Comparison of ENCODE assay signal across 9 mouse cellular contexts in genomic region chr6:128121691-128122090, GRCm38 (mm10). TPM values are rescaled to one million over a fixed set of nuclear protein-coding genes. Genes with fewer than 3 reads are reported as not detected.
A peak's percentile ranks its signal among the peaks of the same experiment; 100 is the strongest.
DNase-seq lines count a peak whose midpoint lies in the region; ATAC-seq and TF ChIP-seq lines count a peak whose summit lies in the region.
"Had no signal": no experiment of that assay in that cellular context is flagged by ENCODE, and none has a peak within 500 bp of the region (broad histone marks: within the 10 kb centered on the region; RNA-seq: fewer than 3 reads in every experiment).

No protein-coding gene starts in this region.

- H3K9me3 ChIP-seq in forebrain, postnatal 0 days (ENCODE audit: low read length), result no peaks in the 10 kb centered on the region
- no peaks in the 10 kb centered on the region for H3K9me3 ChIP-seq in forebrain, embryonic 10.5 days
- no peaks in the 10 kb centered on the region for H3K9me3 ChIP-seq in intestine, embryonic 16.5 days (ENCODE audit: control insufficient read depth, low read length)
- no peaks in the 10 kb centered on the region for H3K9me3 ChIP-seq in forebrain, embryonic 12.5 days
- H3K9me3 ChIP-seq: forebrain, embryonic 15.5 days had no signal

- H3K27me3 ChIP-seq in forebrain, postnatal 0 days (ENCODE audit: insufficient read depth, low read length), result no peaks in the 10 kb centered on the region
- no peaks in the 10 kb centered on the region for H3K27me3 ChIP-seq in forebrain, embryonic 10.5 days (ENCODE audit: poor library complexity, severe bottlenecking)
- no peaks in the 10 kb centered on the region for H3K27me3 ChIP-seq in intestine, embryonic 16.5 days (replicated peaks; ENCODE audit: control insufficient read depth, insufficient read depth, low read length)
- no peaks in the 10 kb centered on the region for H3K27me3 ChIP-seq in forebrain, embryonic 12.5 days
- H3K27me3 ChIP-seq: forebrain, embryonic 15.5 days had no signal

- peak; percentile 49 for ATAC-seq in forebrain, postnatal 0 days
- ATAC-seq in intestine, embryonic 16.5 days, result no peak
- no peak for ATAC-seq in forebrain, embryonic 12.5 days (ENCODE audit: low FRiP score)
- ATAC-seq: forebrain, embryonic 15.5 days had no signal

- no peak for TF ChIP-seq CTCF in forebrain, postnatal 0 days (IDR thresholded peaks at IDR 0.05; ENCODE audit: low read depth)

- H3K4me1 ChIP-seq in forebrain, postnatal 0 days (ENCODE audit: insufficient read depth), result 0 out of 2 replicates have a peak, but pooled peaks cover 3% of the 10 kb centered on the region
- peaks cover 20% of the 10 kb centered on the region for H3K4me1 ChIP-seq in forebrain, embryonic 10.5 days
- H3K4me1 ChIP-seq in intestine, embryonic 16.5 days (ENCODE audit: control insufficient read depth, insufficient read depth, low read length), result peaks cover 19% of the 10 kb centered on the region
- H3K4me1 ChIP-seq in forebrain, embryonic 12.5 days, result peaks cover 7% of the 10 kb centered on the region; the same call in 1 of the 2 replicates

- no peaks in the 10 kb centered on the region for H3K36me3 ChIP-seq in forebrain, postnatal 0 days (ENCODE audit: insufficient read depth)
- H3K36me3 ChIP-seq in forebrain, embryonic 10.5 days (replicated peaks), result 0 out of 2 replicates have a peak, but pooled peaks cover 3% of the 10 kb centered on the region
- no peaks in the 10 kb centered on the region for H3K36me3 ChIP-seq in intestine, embryonic 16.5 days (ENCODE audit: control insufficient read depth, insufficient read depth, low read length)
- no peaks in the 10 kb centered on the region for H3K36me3 ChIP-seq in forebrain, embryonic 12.5 days (replicated peaks)
- H3K36me3 ChIP-seq: forebrain, embryonic 15.5 days had no signal

- no peak overlapping the region for H3K4me2 ChIP-seq in forebrain, postnatal 0 days (ENCODE audit: low read depth)
- H3K4me2 ChIP-seq in intestine, embryonic 16.5 days (ENCODE audit: low read depth, low read length), result no peak overlapping the region
- no peak overlapping the region for H3K4me2 ChIP-seq in forebrain, embryonic 12.5 days
- H3K4me2 ChIP-seq: forebrain, embryonic 15.5 days had no signal

- H3K4me3 ChIP-seq in forebrain, postnatal 0 days (ENCODE audit: low read depth, low read length), result no peak overlapping the region
- no peak overlapping the region for H3K4me3 ChIP-seq in forebrain, embryonic 10.5 days
- H3K4me3 ChIP-seq in intestine, embryonic 16.5 days (ENCODE audit: low read length), result no peak overlapping the region
- no peak overlapping the region for H3K4me3 ChIP-seq in forebrain, embryonic 12.5 days (replicated peaks)
- H3K4me3 ChIP-seq: forebrain, embryonic 15.5 days had no signal

- no peak overlapping the region for H3K9ac ChIP-seq in forebrain, postnatal 0 days
- H3K9ac ChIP-seq in intestine, embryonic 16.5 days (ENCODE audit: low read depth, low read length), result peak overlapping the region; percentile 20; the same call in 1 of the 2 replicates
- no peak overlapping the region for H3K9ac ChIP-seq in forebrain, embryonic 12.5 days
- H3K9ac ChIP-seq: forebrain, embryonic 15.5 days had no signal

- WGBS in forebrain, postnatal 0 days, result 75% methylated on average over 5 of the region's 5 CpGs
- WGBS in forebrain, embryonic 10.5 days, result 88% methylated on average over 5 of the region's 5 CpGs
- 87% methylated on average over 5 of the region's 5 CpGs for WGBS in intestine, embryonic 16.5 days
- WGBS in forebrain, embryonic 12.5 days, result 97% methylated on average over 5 of the region's 5 CpGs

- peak; percentile 56 for DNase-seq in forebrain, postnatal 0 days
- DNase-seq in forebrain, embryonic 10.5 days (ENCODE audit: extremely low spot score, low spot score), result no peak
- DNase-seq in urinary bladder, postnatal 14 days (ENCODE audit: low spot score), result peak; percentile 60
- no peak for DNase-seq in urinary bladder, postnatal 4 days (ENCODE audit: low spot score in 2 of 2)
- no peak for DNase-seq in ovary, postnatal 14 days (ENCODE audit: low spot score)
- DNase-seq in retina, embryonic 14.5 days (ENCODE audit: low spot score), result no peak

- peak overlapping the region; percentile 62 for H3K27ac ChIP-seq in forebrain, postnatal 0 days (ENCODE audit: low read depth, low read length)
- no peak overlapping the region for H3K27ac ChIP-seq in forebrain, embryonic 10.5 days
- peak overlapping the region; percentile 70; the same call in 1 of the 2 replicates for H3K27ac ChIP-seq in intestine, embryonic 16.5 days (ENCODE audit: low read length)
- no peak overlapping the region for H3K27ac ChIP-seq in forebrain, embryonic 12.5 days
- H3K27ac ChIP-seq: forebrain, embryonic 15.5 days had no signal

RNA-seq across cellular contexts. Expression of gene Tspan9, which starts 21.7 kb away (rescaled TPM):
- total RNA-seq in forebrain, postnatal 0 days (2014; rRNA removed), result 140 and 150 TPM in 2 replicates
- 52.7 and 63.9 TPM in 2 replicates for polyA plus RNA-seq in forebrain, postnatal 0 days (2015; fragmentation: Nextera tagmentation; extraction: Ambion mirVana)
- 39.4 and 41.3 TPM in 2 replicates for polyA plus RNA-seq in forebrain, embryonic 10.5 days (2016; fragmentation: Nextera tagmentation; extraction: Ambion mirVana)
- polyA plus RNA-seq in intestine, embryonic 16.5 days (2015; fragmentation: Nextera tagmentation; extraction: Ambion mirVana), result 89.1 and 94.1 TPM in 2 replicates
- polyA plus RNA-seq in forebrain, embryonic 12.5 days (2016; fragmentation: Nextera tagmentation; extraction: Ambion mirVana), result 30.1 and 34.5 TPM in 2 replicates

Comparison
In these comparisons a context has a peak if more than half of its experiments do, and no peak if none do; other contexts are left out.
1. DNase-seq: peak in forebrain, postnatal 0 days (single experiment) and urinary bladder, postnatal 14 days (single experiment); none in forebrain, embryonic 10.5 days (single experiment), urinary bladder, postnatal 4 days (0 of 2), ovary, postnatal 14 days (single experiment) and retina, embryonic 14.5 days (single experiment).
2. H3K27ac ChIP-seq: peak in forebrain, postnatal 0 days (single experiment) and intestine, embryonic 16.5 days (single experiment); none in forebrain, embryonic 10.5 days (single experiment) and forebrain, embryonic 12.5 days (single experiment).